Mouse (Mus musculus) testis, adult 2 months (tissue): ENCODE results near the gene Dusp5. TPM values are rescaled to one million over a fixed set of nuclear protein-coding genes. Genes with fewer than 3 reads are reported as not detected.

Experiments used
- H3K27ac ChIP-seq: fragments of 200-500 bp; 2 replicates; pipeline ENCODE4 v1.5.1; 2012; ENCODE audit warnings: low read depth, low read length; ENCODE audit not compliant: control insufficient read depth, insufficient read depth
- H3K27me3 ChIP-seq: fragments of 200-500 bp; 2 replicates; pipeline ENCODE4 v1.6.1; 2012; ENCODE audit warnings: mild to moderate bottlenecking, low read length, moderate library complexity; ENCODE audit not compliant: control insufficient read depth, insufficient read depth
- H3K36me3 ChIP-seq: fragments of 200-500 bp; 2 replicates; pipeline ENCODE4 v1.6.1; 2012; ENCODE audit warnings: mild to moderate bottlenecking, low read length; ENCODE audit not compliant: control insufficient read depth, insufficient read depth
- H3K4me1 ChIP-seq: fragments of 200-500 bp; 2 replicates; pipeline ENCODE4 v1.6.1; 2012; ENCODE audit warnings: low read length; ENCODE audit not compliant: control insufficient read depth, insufficient read depth
- H3K4me3 ChIP-seq: fragments of 200-500 bp; 2 replicates; pipeline ENCODE4 v1.5.1; 2012; ENCODE audit warnings: low read depth, mild to moderate bottlenecking, low read length, moderate library complexity, mixed read lengths; ENCODE audit not compliant: control insufficient read depth
- CTCF ChIP-seq: fragments of 200-500 bp; IDR thresholded peaks from 2 replicates; pipeline ENCODE4 v1.5.1; 2012; ENCODE audit warnings: low read depth, mild to moderate bottlenecking, inconsistent platforms, low read length, moderate library complexity; ENCODE audit not compliant: control insufficient read depth, insufficient read depth, insufficient replicate concordance
- POLR2A ChIP-seq: fragments of 200-500 bp; IDR thresholded peaks from 2 replicates; pipeline ENCODE4 v1.6.1; 2012; ENCODE audit warnings: low read depth, mild to moderate bottlenecking, inconsistent platforms, low read length, moderate library complexity; ENCODE audit not compliant: control insufficient read depth
- polyA plus RNA-seq: library from polyadenylated mRNA; depleted of rRNA; stranded (reverse); fragments of >200 nt; gene quantifications from 2 replicates; pipeline ENCODE4 v1.2.3, GENCODE M21; 2012

The Dusp5 gene
- polyA plus RNA-seq, 1 experiment, result 6.7 TPM

- Histone ChIP-seq H3K4me3 (no peak overlapping the region), H3K27me3 (no peaks in the 10 kb centered on the region), H3K36me3 (no peaks in the 10 kb centered on the region), H3K27ac (no peak overlapping the region), H3K4me1 (peaks cover 6% of the 10 kb centered on the region)
- no peak for TF ChIP-seq CTCF
- TF ChIP-seq POLR2A, result no peak
Observed at GRCm38 (mm10) chr19:53560436-53560835, 31.5 kb downstream of the Dusp5 start.

- Histone ChIP-seq H3K27ac (no peak overlapping the region), H3K4me3 (no peak overlapping the region), H3K27me3 (no peaks in the 10 kb centered on the region), H3K36me3 (no peaks in the 10 kb centered on the region), H3K4me1 (no peaks in the 10 kb centered on the region)
- TF ChIP-seq CTCF (no peak), POLR2A (no peak)
Observed at GRCm38 (mm10) chr19:53564174-53564573, 35.3 kb downstream of the Dusp5 start.

- Histone ChIP-seq H3K27ac (no peak overlapping the region), H3K36me3 (no peaks in the 10 kb centered on the region), H3K27me3 (no peaks in the 10 kb centered on the region), H3K4me3 (no peak overlapping the region), H3K4me1 (no peaks in the 10 kb centered on the region)
- no peak for TF ChIP-seq POLR2A
- TF ChIP-seq CTCF, result no peak
Observed at GRCm38 (mm10) chr19:53565565-53566277, 36.8 kb downstream of the Dusp5 start.

- Histone ChIP-seq H3K36me3 (no peaks in the 10 kb centered on the region), H3K27ac (no peak overlapping the region), H3K4me3 (no peak overlapping the region), H3K27me3 (no peaks in the 10 kb centered on the region), H3K4me1 (no peaks in the 10 kb centered on the region)
- no peak for TF ChIP-seq POLR2A
- TF ChIP-seq CTCF, result no peak
Observed at GRCm38 (mm10) chr19:53567864-53568263, 39.0 kb downstream of the Dusp5 start.

- no peaks in the 10 kb centered on the region for H3K4me1 ChIP-seq
- no peak for TF ChIP-seq POLR2A
- no peak for TF ChIP-seq CTCF
- no peak overlapping the region for H3K4me3 ChIP-seq
- no peak overlapping the region for H3K27ac ChIP-seq
- no peaks in the 10 kb centered on the region for H3K27me3 ChIP-seq
- no peaks in the 10 kb centered on the region for H3K36me3 ChIP-seq
Observed at GRCm38 (mm10) chr19:53568553-53568952, 39.6 kb downstream of the Dusp5 start.

- Histone ChIP-seq H3K4me3 (no peak overlapping the region), H3K27me3 (no peaks in the 10 kb centered on the region), H3K36me3 (no peaks in the 10 kb centered on the region), H3K27ac (no peak overlapping the region), H3K4me1 (no peaks in the 10 kb centered on the region)
- no peak for TF ChIP-seq POLR2A
- no peak for TF ChIP-seq CTCF
Observed at GRCm38 (mm10) chr19:53571056-53571455, 42.1 kb downstream of the Dusp5 start.

- H3K27ac ChIP-seq, result no peak overlapping the region
- TF ChIP-seq CTCF (no peak), POLR2A (no peak)
- H3K27me3 ChIP-seq, result no peaks in the 10 kb centered on the region
- H3K4me3 ChIP-seq, result no peak overlapping the region
- no peaks in the 10 kb centered on the region for H3K4me1 ChIP-seq
- H3K36me3 ChIP-seq, result no peaks in the 10 kb centered on the region
Observed at GRCm38 (mm10) chr19:53571501-53572428, 42.9 kb downstream of the Dusp5 start.
